Mouse (Mus musculus): Measurements from ENCODE around the gene Lypla2.

DNA sequence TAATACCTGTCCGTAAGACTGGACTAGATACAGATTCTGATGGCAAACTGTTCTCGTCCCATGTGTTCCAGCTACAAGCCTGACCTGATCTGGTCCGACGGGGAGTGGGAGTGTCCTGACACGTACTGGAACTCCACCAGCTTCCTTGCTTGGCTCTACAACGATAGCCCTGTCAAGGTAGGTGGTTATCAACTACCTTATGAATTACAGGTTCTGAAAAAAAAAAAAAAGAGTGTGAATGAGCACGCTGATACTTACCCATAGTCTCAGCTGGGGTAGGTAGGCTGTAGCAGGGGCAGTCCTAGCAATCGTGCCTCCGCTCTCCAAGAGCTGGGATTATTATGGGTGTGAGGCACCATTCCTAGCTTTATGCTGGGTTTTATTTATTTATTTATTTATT is 42.6 kb downstream of the Lypla2 start:
- TF ChIP-seq POLR2A (IDR thresholded peaks at IDR 0.05; ENCODE audit: borderline replicate concordance, extremely low read depth, insufficient read depth, insufficient read length, poor library complexity, severe bottlenecking) (no peak), CTCF (IDR thresholded peaks at IDR 0.05; ENCODE audit: borderline replicate concordance, extremely low read depth, insufficient read depth, insufficient read length) (no peak)

Measured in brain, embryonic 14.5 days (tissue).